Mouse (Mus musculus): ENCODE results near the gene Hrg.

DNA sequence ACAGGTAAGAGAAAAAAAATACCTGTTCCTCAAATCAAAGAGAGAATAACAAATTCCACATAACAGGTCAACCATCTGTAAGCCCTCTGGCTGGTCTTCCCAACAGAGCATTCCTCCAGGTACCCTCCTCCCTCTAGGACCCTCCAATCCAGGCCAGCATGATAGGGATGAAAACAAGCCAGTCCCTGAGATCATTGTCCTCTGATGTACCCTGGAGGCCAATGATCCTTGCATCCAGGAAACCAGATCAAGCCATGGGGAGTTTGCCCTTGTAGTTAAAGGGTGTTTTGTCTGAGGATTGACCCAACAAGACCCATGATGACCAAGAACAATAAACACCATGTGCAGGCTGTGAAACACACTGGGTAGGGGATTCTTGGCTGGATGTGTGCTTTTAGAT is 36.6 kb upstream of the Hrg start:
- TF ChIP-seq USF1 (IDR thresholded peaks at IDR 0.05; ENCODE audit: low read depth, low read length) (no peak), HCFC1 (IDR thresholded peaks at IDR 0.05; ENCODE audit: low read depth, low read length) (no peak), CTCF (IDR thresholded peaks at IDR 0.05 in 2 of 3, conservative IDR thresholded peaks at IDR 0.05 in 1 of 3; ENCODE audit: control insufficient read depth in 1 of 3, insufficient read depth in 1 of 3, low read depth in 2 of 3, low read length in 3 of 3, poor library complexity in 1 of 3, severe bottlenecking in 1 of 3) (no peak), ZMIZ1 (IDR thresholded peaks at IDR 0.05; ENCODE audit: low read depth, low read length) (no peak), EP300 (IDR thresholded peaks at IDR 0.05; ENCODE audit: low read depth in 1 of 2, low read length in 2 of 2) (no peak), TAL1 (IDR thresholded peaks at IDR 0.05; ENCODE audit: low read length) (no peak)
